Mouse (Mus musculus) spleen, adult 12 weeks (tissue): ENCODE results near the gene Tas2r104.

ENCODE experiments used
- DNase-seq: peaks from one replicate; pipeline ENCODE4 v3.0.0; 2022; ENCODE audit warnings: low spot score

The Tas2r104 gene

GRCm38 (mm10) chr6:131685644-131686043, at the start of gene Tas2r104:
Gene Tas2r104 (minus strand): TSS chr6:131685744.
- no peak for DNase-seq

- DNase-seq, result no peak
Observed at GRCm38 (mm10) chr6:131712803-131713202, 27.3 kb upstream of the Tas2r104 start.

GRCm38 (mm10) chr6:131689963-131690362, 4.4 kb upstream of the Tas2r104 start, which contains the start of gene Tas2r114:
Gene Tas2r114 (minus strand): TSS chr6:131690063.
- DNase-seq, result no peak

- DNase-seq, result no peak
Observed at GRCm38 (mm10) chr6:131687395-131687794, 1.9 kb upstream of the Tas2r104 start, which contains the start of gene Tas2r105. Gene Tas2r105 (minus strand): TSS chr6:131687495.

GRCm38 (mm10) chr6:131678786-131679185, 6.8 kb downstream of the Tas2r104 start, which contains the start of gene Tas2r106:
Gene Tas2r106 (minus strand): TSS chr6:131678886.
- no peak for DNase-seq

- DNase-seq, result no peak
Observed at GRCm38 (mm10) chr6:131660049-131660448, 25.5 kb downstream of the Tas2r104 start, which contains the start of gene Tas2r107. Gene Tas2r107 (minus strand): TSS chr6:131660149.
